Mouse (Mus musculus) cerebellum, postnatal 36 days (tissue): ENCODE data around the gene Becn1.

Experiments used
- DNase-seq, 2 experiments: peaks; one replicate each; pipeline ENCODE4 v3.0.0; 2021 to 2022; ENCODE audit warnings: mixed read lengths in 2 of 2

The Becn1 gene

GRCm38 (mm10) chr11:101315082-101315650, 13.1 kb upstream of the Becn1 start:
- no peak for DNase-seq

GRCm38 (mm10) chr11:101314567-101314966, 12.5 kb upstream of the Becn1 start:
- no peak for DNase-seq

- no peak for DNase-seq
Observed at GRCm38 (mm10) chr11:101312150-101312549, 10.1 kb upstream of the Becn1 start.

- DNase-seq, result no peak
Observed at GRCm38 (mm10) chr11:101311083-101311482, 9.0 kb upstream of the Becn1 start.

- no peak for DNase-seq
Observed at GRCm38 (mm10) chr11:101307744-101308143, 5.7 kb upstream of the Becn1 start.

GRCm38 (mm10) chr11:101301299-101302003, 635 bp downstream of the Becn1 start:
- DNase-seq, result no peak

GRCm38 (mm10) chr11:101300881-101301280, 1.2 kb downstream of the Becn1 start:
- DNase-seq, result peak in 1 of 2 experiments; percentile 11

- no peak for DNase-seq
Observed at GRCm38 (mm10) chr11:101295191-101295590, 6.9 kb downstream of the Becn1 start.

GRCm38 (mm10) chr11:101291231-101291630, 10.9 kb downstream of the Becn1 start:
- DNase-seq, result no peak

- no peak for DNase-seq
Observed at GRCm38 (mm10) chr11:101287306-101287705, 14.8 kb downstream of the Becn1 start.

GRCm38 (mm10) chr11:101283805-101284204, 18.3 kb downstream of the Becn1 start:
- DNase-seq, result no peak

- DNase-seq, result no peak
Observed at GRCm38 (mm10) chr11:101282896-101283295, 19.2 kb downstream of the Becn1 start.

- no peak for DNase-seq
Observed at GRCm38 (mm10) chr11:101280837-101281236, 21.2 kb downstream of the Becn1 start.

GRCm38 (mm10) chr11:101279193-101279569, 22.9 kb downstream of the Becn1 start:
- no peak for DNase-seq

GRCm38 (mm10) chr11:101278223-101279192, 23.6 kb downstream of the Becn1 start, which contains the start of the genes Cntd1 and Coa3:
Gene Cntd1 (plus strand): TSS chr11:101279012.
Gene Coa3 (minus strand): TSS chr11:101279114.
- peak; percentile 78 to 81 for DNase-seq

- no peak for DNase-seq
Observed at GRCm38 (mm10) chr11:101277381-101278222, 24.5 kb downstream of the Becn1 start.

- no peak for DNase-seq
Observed at GRCm38 (mm10) chr11:101276319-101277070, 25.6 kb downstream of the Becn1 start.

- DNase-seq, result no peak
Observed at GRCm38 (mm10) chr11:101275309-101275708, 26.8 kb downstream of the Becn1 start.

- no peak for DNase-seq
Observed at GRCm38 (mm10) chr11:101272446-101272845, 29.6 kb downstream of the Becn1 start.

GRCm38 (mm10) chr11:101269577-101270116, 32.4 kb downstream of the Becn1 start:
- DNase-seq, result peak; percentile 43 to 46

GRCm38 (mm10) chr11:101265906-101266305, 36.2 kb downstream of the Becn1 start:
- no peak for DNase-seq
